Mouse (Mus musculus): ENCODE measurements around the gene Cep95. TPM values are rescaled to one million over a fixed set of nuclear protein-coding genes. Genes with fewer than 3 reads are reported as not detected.
"Not testable (repeated sequence)": the region's sequence is repeated elsewhere in the genome, so short reads cannot be mapped to it uniquely, and the experiment has no call there.

The Cep95 gene
- polyA plus RNA-seq, 1 experiment from 2014 or later, result 23.0 TPM

DNA sequence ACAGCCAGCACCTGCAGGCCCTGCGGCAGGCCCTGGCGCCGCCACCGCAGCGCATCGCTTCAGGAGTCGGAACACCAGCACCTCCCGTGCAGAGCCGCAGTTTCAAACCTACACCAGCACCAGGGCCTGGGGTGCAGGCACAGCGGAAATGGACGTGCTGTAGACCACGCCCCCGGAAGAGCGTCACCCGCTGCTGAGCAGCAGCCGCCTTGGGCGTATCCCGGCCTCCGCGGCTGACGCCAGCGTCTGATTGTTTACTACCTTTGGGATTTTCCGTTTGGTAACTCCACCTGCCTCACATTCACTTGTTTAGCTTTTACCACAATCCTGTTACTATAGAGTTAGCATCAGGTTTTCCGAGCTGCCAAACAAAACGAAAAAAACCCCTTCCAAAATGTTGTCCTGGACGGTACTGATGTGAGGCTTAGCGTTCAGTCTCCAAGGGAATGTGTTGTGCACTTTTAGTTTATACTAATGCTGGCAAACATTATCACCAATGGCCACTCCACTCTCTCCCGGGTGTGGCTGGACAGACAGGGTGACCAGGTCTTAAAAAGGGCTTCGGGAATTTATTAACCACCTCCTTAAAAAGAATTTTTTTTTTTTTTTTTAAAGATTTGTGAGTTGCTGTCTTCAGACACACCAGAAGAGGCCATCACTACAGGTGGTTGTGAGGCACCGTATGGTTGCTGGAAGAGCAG is 9.5 kb upstream of the Cep95 start, which contains the start of gene Polg2:
Polg2 (minus strand) TSS at position 150 of the 701 bp plus-strand sequence.
- peaks cover 14% of the 10 kb centered on the region for H3K36me3 ChIP-seq (ENCODE audit: control insufficient read depth, insufficient read depth, low read length)
- peak within 1 kb of the TSS; percentile 88 for H3K27ac ChIP-seq (ENCODE audit: low read depth, low read length)
- WGBS, result 3% methylated on average over 30 of the region's 30 CpGs
- DNase-seq (ENCODE audit: low spot score) (peak; percentile 94), ATAC-seq (replicated peaks; ENCODE audit: low FRiP score) (peak; percentile 98)
- H3K4me1 ChIP-seq (replicated peaks; ENCODE audit: control insufficient read depth, insufficient read depth, low read length), result 0 out of 2 replicates have a peak, but pooled peaks cover 5% of the 10 kb centered on the region
- peak within 1 kb of the TSS; percentile 83 for H3K4me2 ChIP-seq (ENCODE audit: low read depth, low read length, severe bottlenecking)
- no peaks in the 10 kb centered on the region for H3K27me3 ChIP-seq (ENCODE audit: control insufficient read depth, insufficient read depth, low read length)
- H3K9me3 ChIP-seq (ENCODE audit: control insufficient read depth, low read length), result no peaks in the 10 kb centered on the region
- peak within 1 kb of the TSS; percentile 78 for H3K4me3 ChIP-seq (ENCODE audit: low read depth, low read length)
- H3K9ac ChIP-seq (ENCODE audit: low read length), result peak within 1 kb of the TSS; percentile 91

- WGBS, result 71% methylated on average over 4 of the region's 4 CpGs
- Histone ChIP-seq H3K4me3 (ENCODE audit: low read depth, low read length) (no peak overlapping the region), H3K27ac (ENCODE audit: low read depth, low read length) (no peak overlapping the region; the same call in 1 of the 2 replicates), H3K4me2 (ENCODE audit: low read depth, low read length, severe bottlenecking) (no peak overlapping the region; the same call in 1 of the 2 replicates), H3K27me3 (ENCODE audit: control insufficient read depth, insufficient read depth, low read length) (no peaks in the 10 kb centered on the region), H3K9ac (ENCODE audit: low read length) (no peak overlapping the region), H3K4me1 (replicated peaks; ENCODE audit: control insufficient read depth, insufficient read depth, low read length) (0 out of 2 replicates have a peak, but pooled peaks cover 5% of the 10 kb centered on the region), H3K9me3 (ENCODE audit: control insufficient read depth, low read length) (no peaks in the 10 kb centered on the region), H3K36me3 (ENCODE audit: control insufficient read depth, insufficient read depth, low read length) (peaks cover 15% of the 10 kb centered on the region)
- ATAC-seq (replicated peaks; ENCODE audit: low FRiP score) (peak; percentile 20; the same call in 1 of the 2 replicates), DNase-seq (ENCODE audit: low spot score) (no peak)
These were observed 9.0 kb upstream of the Cep95 start for GRCm38 (mm10) chr11:106780089-106780425.

DNA sequence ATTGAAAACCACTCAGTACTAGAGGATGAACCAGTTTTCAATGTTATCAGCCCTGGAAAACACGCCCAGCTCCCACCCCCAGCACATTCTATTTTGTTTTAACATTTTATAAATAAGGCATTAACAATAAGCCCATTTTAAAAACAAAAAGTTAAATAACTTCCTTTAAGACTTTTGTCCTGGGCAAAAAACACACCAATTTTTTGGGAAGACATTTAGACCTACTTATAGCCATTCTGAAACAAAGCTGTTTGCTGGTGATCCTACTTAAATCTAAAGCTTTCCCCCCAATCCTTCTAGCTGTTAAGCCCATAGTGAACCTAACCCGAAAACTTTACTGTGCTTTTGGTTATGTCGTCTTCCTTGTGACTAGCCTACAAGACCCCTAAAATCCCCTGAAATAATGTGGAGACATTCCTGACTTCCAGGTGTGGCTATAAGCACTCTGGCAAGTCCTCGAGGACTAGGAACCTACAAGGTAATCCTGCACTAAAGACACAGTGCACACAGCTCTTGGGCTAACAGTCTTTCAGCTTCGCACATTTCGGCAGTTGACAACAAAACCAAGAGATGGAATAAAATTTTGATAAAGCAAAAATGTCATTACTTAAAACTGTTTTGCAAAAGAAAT is 8.3 kb upstream of the Cep95 start:
- Histone ChIP-seq H3K4me1 (replicated peaks; ENCODE audit: control insufficient read depth, insufficient read depth, low read length) (0 out of 2 replicates have a peak, but pooled peaks cover 5% of the 10 kb centered on the region), H3K27me3 (ENCODE audit: control insufficient read depth, insufficient read depth, low read length) (no peaks in the 10 kb centered on the region), H3K36me3 (ENCODE audit: control insufficient read depth, insufficient read depth, low read length) (peaks cover 21% of the 10 kb centered on the region), H3K4me2 (ENCODE audit: low read depth, low read length, severe bottlenecking) (no peak overlapping the region), H3K4me3 (ENCODE audit: low read depth, low read length) (no peak overlapping the region), H3K27ac (ENCODE audit: low read depth, low read length) (no peak overlapping the region), H3K9ac (ENCODE audit: low read length) (no peak overlapping the region), H3K9me3 (ENCODE audit: control insufficient read depth, low read length) (no peaks in the 10 kb centered on the region)
- ATAC-seq (replicated peaks; ENCODE audit: low FRiP score), result no peak
- no peak for DNase-seq (ENCODE audit: low spot score)
- 86% methylated on average over 6 of the region's 6 CpGs for WGBS

- not testable (repeated sequence) for H3K27ac ChIP-seq (ENCODE audit: low read depth, low read length); H3K27me3 ChIP-seq (ENCODE audit: control insufficient read depth, insufficient read depth, low read length); H3K9me3 ChIP-seq (ENCODE audit: control insufficient read depth, low read length); H3K4me1 ChIP-seq (replicated peaks; ENCODE audit: control insufficient read depth, insufficient read depth, low read length); H3K9ac ChIP-seq (ENCODE audit: low read length); DNase-seq (ENCODE audit: low spot score); H3K4me3 ChIP-seq (ENCODE audit: low read depth, low read length); H3K4me2 ChIP-seq (ENCODE audit: low read depth, low read length, severe bottlenecking); ATAC-seq (replicated peaks; ENCODE audit: low FRiP score)
- peaks cover 24% of the 10 kb centered on the region for H3K36me3 ChIP-seq (ENCODE audit: control insufficient read depth, insufficient read depth, low read length)
- 93% methylated on average over 7 of the region's 7 CpGs for WGBS
These were observed 6.8 kb upstream of the Cep95 start for GRCm38 (mm10) chr11:106782271-106782670.

- 0 out of 2 replicates have a peak, but pooled peaks cover 2% of the 10 kb centered on the region for H3K4me1 ChIP-seq (replicated peaks; ENCODE audit: control insufficient read depth, insufficient read depth, low read length)
- DNase-seq (ENCODE audit: low spot score) (no peak), ATAC-seq (replicated peaks; ENCODE audit: low FRiP score) (no peak)
- H3K27me3 ChIP-seq (ENCODE audit: control insufficient read depth, insufficient read depth, low read length), result no peaks in the 10 kb centered on the region
- H3K36me3 ChIP-seq (ENCODE audit: control insufficient read depth, insufficient read depth, low read length), result peaks cover 24% of the 10 kb centered on the region
- H3K9ac ChIP-seq (ENCODE audit: low read length), result no peak overlapping the region
- no peak overlapping the region for H3K4me3 ChIP-seq (ENCODE audit: low read depth, low read length)
- no peaks in the 10 kb centered on the region for H3K9me3 ChIP-seq (ENCODE audit: control insufficient read depth, low read length)
- H3K27ac ChIP-seq (ENCODE audit: low read depth, low read length), result no peak overlapping the region
- WGBS, result 88% methylated on average over 9 of the region's 9 CpGs
- H3K4me2 ChIP-seq (ENCODE audit: low read depth, low read length, severe bottlenecking), result no peak overlapping the region
These were observed 5.9 kb upstream of the Cep95 start for GRCm38 (mm10) chr11:106782841-106783764.

DNA sequence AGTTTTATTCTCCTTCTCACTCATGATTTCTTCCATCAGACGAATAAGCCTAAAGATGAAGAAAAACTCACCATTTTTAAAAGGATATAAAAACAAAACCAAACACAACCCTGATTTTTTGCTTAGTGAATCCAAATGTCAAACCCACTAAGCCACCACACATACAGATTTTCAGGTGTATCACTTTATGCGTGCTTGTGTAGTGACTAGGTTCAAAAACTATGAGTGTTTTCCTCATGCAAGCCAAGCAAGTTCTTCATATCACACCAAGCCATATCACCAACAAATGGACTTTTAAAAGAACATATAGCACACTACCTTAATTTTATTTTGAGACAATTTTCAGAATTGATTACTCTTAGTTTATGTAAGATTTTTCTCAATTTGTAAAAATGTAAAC is 4.6 kb upstream of the Cep95 start:
- no peak overlapping the region for H3K27ac ChIP-seq (ENCODE audit: low read depth, low read length)
- peaks cover 24% of the 10 kb centered on the region for H3K36me3 ChIP-seq (ENCODE audit: control insufficient read depth, insufficient read depth, low read length)
- no peak for DNase-seq (ENCODE audit: low spot score)
- WGBS, result 92% methylated on average over 2 of the region's 2 CpGs
- H3K9me3 ChIP-seq (ENCODE audit: control insufficient read depth, low read length), result no peaks in the 10 kb centered on the region
- no peak for ATAC-seq (replicated peaks; ENCODE audit: low FRiP score)
- H3K9ac ChIP-seq (ENCODE audit: low read length), result no peak overlapping the region
- no peaks in the 10 kb centered on the region for H3K27me3 ChIP-seq (ENCODE audit: control insufficient read depth, insufficient read depth, low read length)
- H3K4me1 ChIP-seq (replicated peaks; ENCODE audit: control insufficient read depth, insufficient read depth, low read length), result 0 out of 2 replicates have a peak, but pooled peaks cover 2% of the 10 kb centered on the region
- no peak overlapping the region for H3K4me2 ChIP-seq (ENCODE audit: low read depth, low read length, severe bottlenecking)
- no peak overlapping the region for H3K4me3 ChIP-seq (ENCODE audit: low read depth, low read length)

DNA sequence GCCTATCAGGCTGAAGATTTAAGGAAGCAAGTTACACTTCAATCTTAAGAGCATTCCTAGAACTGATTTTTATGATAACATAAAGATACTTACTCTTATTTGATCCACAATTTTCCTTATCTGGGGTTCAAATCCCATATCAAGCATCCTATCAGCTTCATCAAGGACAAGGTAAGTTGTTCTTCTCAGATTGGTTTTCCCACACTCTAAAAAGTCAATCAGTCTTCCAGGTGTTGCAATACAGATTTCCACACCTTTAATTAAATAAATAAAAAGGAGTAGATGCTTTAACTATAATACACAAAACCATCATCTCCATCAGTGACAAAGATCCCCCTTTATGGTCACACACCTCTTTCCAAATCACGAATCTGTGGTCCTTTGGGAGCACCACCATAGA is 4.0 kb upstream of the Cep95 start:
- WGBS, result 90% methylated on average over 1 of the region's 1 CpGs

More for the DNA sequence above, 4.0 kb upstream of the Cep95 start:
- Histone ChIP-seq H3K36me3 (ENCODE audit: control insufficient read depth, insufficient read depth, low read length) (peaks cover 24% of the 10 kb centered on the region), H3K27ac (ENCODE audit: low read depth, low read length) (no peak overlapping the region), H3K4me2 (ENCODE audit: low read depth, low read length, severe bottlenecking) (no peak overlapping the region), H3K4me3 (ENCODE audit: low read depth, low read length) (no peak overlapping the region), H3K9me3 (ENCODE audit: control insufficient read depth, low read length) (no peaks in the 10 kb centered on the region), H3K4me1 (replicated peaks; ENCODE audit: control insufficient read depth, insufficient read depth, low read length) (0 out of 2 replicates have a peak, but pooled peaks cover 2% of the 10 kb centered on the region), H3K9ac (ENCODE audit: low read length) (no peak overlapping the region), H3K27me3 (ENCODE audit: control insufficient read depth, insufficient read depth, low read length) (no peaks in the 10 kb centered on the region)
- ATAC-seq (replicated peaks; ENCODE audit: low FRiP score), result no peak
- DNase-seq (ENCODE audit: low spot score), result no peak

Data from forebrain, embryonic 11.5 days (tissue).